Mouse (Mus musculus) MEL (cell line): ENCODE results near the gene Ces2h.

Experiments
- CTCF ChIP-seq, 3 experiments: IDR thresholded peaks in 2 of 3; conservative IDR thresholded peaks in 1 of 3; 2 replicates each; pipeline ENCODE4 v1.5.1; 2011 to 2012; ENCODE audit warnings: low read length in 3 of 3, low read depth in 2 of 3, mild to moderate bottlenecking in 2 of 3, improper control_type of control experiment in 1 of 3, inconsistent platforms in 1 of 3, mixed read lengths in 1 of 3, moderate library complexity in 1 of 3; ENCODE audit not compliant: control insufficient read depth in 1 of 3, insufficient read depth in 1 of 3, poor library complexity in 1 of 3, severe bottlenecking in 1 of 3
- MEF2A ChIP-seq: IDR thresholded peaks from 2 replicates; pipeline ENCODE4 v1.6.1; 2014; ENCODE audit warnings: low read depth, mild to moderate bottlenecking, inconsistent platforms, low read length, improper control_type of control experiment; ENCODE audit not compliant: poor library complexity, insufficient replicate concordance, severe bottlenecking; ENCODE audit errors: extremely low read depth
- TAL1 ChIP-seq: IDR thresholded peaks from 2 replicates; pipeline ENCODE4 v1.6.1; 2012; ENCODE audit warnings: mild to moderate bottlenecking, inconsistent platforms, low read length, moderate library complexity, mixed read lengths
- UBTF ChIP-seq: IDR thresholded peaks from 2 replicates; pipeline ENCODE4 v1.6.1; 2012; ENCODE audit warnings: low read depth, mild to moderate bottlenecking, inconsistent platforms, low read length, improper control_type of control experiment, moderate library complexity, borderline replicate concordance; ENCODE audit not compliant: insufficient read depth
- ZKSCAN1 ChIP-seq: IDR thresholded peaks from 2 replicates; pipeline ENCODE4 v1.6.1; 2012; ENCODE audit warnings: low read depth, mild to moderate bottlenecking, inconsistent platforms, low read length, improper control_type of control experiment, moderate library complexity

- TF ChIP-seq CTCF (IDR thresholded peaks at IDR 0.05 in 2 of 3, conservative IDR thresholded peaks at IDR 0.05 in 1 of 3; ENCODE audit: control insufficient read depth in 1 of 3, insufficient read depth in 1 of 3, low read depth in 2 of 3, low read length in 3 of 3, poor library complexity in 1 of 3, severe bottlenecking in 1 of 3) (no peak), ZKSCAN1 (no peak), UBTF (no peak), TAL1 (peak; percentile 94), MEF2A (0 out of 2 replicates have a peak, but pooled peaks have one; percentile 46)
Observed at GRCm38 (mm10) chr8:104962229-104962901, 38.3 kb upstream of the Ces2h start.
